Mouse (Mus musculus): ENCODE results near the gene Rep15.

- TF ChIP-seq ZNF384 (IDR thresholded peaks at IDR 0.05; ENCODE audit: low read depth, low read length) (no peak), CHD2 (IDR thresholded peaks at IDR 0.05; ENCODE audit: low read depth, low read length) (no peak), HCFC1 (IDR thresholded peaks at IDR 0.05; ENCODE audit: borderline replicate concordance, insufficient read depth, low read length) (no peak)
Observed at GRCm38 (mm10) chr6:147064944-147065261, 32.5 kb downstream of the Rep15 start.

All from ES-E14 (cell line).